Mouse (Mus musculus): ENCODE results near the gene Amigo2.
A peak's percentile ranks its signal among the peaks of the same experiment; 100 is the strongest.
"Not testable (repeated sequence)": the region's sequence is repeated elsewhere in the genome, so short reads cannot be mapped to it uniquely, and the experiment has no call there.

The Amigo2 gene

DNA sequence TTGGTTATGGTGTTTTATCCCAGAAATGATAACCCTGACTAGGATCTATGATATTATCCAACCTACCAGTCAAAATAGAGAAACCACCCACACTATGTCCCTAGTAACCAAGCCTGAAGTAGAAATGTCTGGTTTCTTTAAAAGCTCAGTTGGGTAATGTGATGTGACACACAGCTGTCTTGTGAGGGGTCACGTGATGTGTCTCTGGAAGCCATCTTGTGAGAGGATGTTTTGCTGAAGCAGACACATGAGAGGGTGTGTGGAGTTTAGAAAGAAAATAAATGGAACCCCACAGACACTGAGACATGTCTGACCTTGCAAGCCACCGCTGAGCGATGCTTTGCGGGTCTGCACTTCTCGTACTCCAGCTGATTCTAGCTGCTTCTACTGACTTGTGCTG, 30.2 kb downstream of the Amigo2 start:
- DNase-seq (ENCODE audit: low spot score in 2 of 2) = no peak

DNA sequence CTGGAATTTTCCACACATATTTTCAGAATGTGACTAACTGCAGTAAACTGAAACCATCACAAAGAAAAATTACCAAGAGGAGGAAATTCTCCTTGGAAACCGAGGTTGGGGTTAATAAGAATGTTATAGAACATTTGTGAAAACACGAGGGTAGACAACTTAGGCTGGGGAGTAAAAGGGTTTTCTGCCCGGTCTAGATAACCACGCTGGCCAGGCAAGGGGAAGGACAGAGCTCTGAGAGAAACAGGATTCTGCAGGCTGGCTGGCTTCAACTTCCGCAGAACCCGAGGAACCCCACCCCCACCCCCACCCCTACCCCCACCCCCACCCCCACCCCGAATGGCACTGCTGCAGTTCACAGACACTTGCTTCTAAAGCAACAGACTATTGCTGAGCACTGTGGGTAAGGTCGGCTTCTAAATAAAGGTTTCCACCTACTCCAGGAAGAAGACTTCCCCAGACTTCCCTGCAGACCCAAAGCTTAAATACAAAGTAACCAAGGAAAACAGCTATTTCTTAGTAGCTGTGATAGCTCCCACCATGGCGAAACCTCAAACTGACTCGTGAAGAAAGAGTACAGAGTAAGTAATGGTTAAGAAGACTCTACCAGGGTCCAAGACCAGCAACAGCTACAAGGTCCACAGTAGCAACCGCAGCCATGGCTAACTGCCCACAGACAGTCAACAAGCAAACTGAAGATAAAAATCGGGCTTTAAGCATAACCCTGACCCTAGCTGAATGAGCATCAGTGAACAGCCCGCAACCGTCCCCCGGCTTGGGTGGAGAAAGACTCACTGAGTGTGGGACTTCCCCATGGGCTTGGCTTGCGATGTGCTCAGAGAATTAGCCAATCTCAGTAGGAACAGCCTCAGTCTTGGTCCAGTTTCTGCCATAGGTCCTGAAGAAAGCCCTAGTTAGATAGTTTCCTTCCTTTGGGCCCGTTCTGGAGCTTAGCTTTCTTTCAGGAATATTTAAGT, 34.3 kb downstream of the Amigo2 start:
- DNase-seq (ENCODE audit: low spot score in 2 of 2) = no peak

DNA sequence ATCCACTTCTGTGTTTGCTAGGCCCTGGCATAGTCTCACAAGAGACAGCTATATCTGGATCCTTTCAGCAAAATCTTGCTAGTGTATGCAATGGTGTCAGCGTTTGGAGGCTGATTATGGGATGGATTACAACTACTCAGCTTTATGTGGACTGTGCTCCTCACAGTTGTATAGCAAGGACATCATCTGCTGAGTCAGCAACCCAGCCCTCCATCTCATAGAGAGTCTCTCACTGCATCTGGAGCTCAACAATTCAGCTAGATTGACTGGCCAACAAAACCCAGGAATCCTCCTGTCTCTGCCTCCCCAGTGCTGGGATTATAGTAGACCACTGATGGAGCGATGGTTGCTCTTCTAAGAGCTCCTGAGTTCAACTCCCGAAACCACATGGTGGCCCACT, 37.3 kb downstream of the Amigo2 start:
- not testable (repeated sequence) for DNase-seq (ENCODE audit: low spot score in 2 of 2)

- DNase-seq (ENCODE audit: low spot score in 2 of 2) = no peak
Observed at GRCm38 (mm10) chr15:97206506-97206905, 40.6 kb downstream of the Amigo2 start.

DNA sequence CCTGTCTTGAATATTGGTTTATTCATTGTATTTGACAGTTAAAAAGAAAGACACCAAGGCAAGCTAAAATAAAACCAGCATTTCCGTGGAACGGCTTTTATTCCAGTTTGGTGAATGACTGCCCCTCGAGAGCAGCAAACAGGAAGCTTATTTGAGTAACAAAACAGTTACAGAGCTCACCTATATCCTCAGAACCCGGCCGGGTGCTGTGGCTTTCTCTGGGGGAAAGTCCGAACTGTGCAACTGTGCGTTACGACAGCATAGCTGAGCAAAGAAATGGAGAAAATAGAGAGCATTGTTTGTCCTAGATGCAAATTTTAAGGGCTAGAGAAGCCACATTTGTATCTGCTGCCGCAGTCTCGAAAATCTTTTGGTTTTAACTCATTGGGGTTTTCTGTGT, 41.3 kb downstream of the Amigo2 start:
- DNase-seq (ENCODE audit: low spot score in 2 of 2) = no peak

DNA sequence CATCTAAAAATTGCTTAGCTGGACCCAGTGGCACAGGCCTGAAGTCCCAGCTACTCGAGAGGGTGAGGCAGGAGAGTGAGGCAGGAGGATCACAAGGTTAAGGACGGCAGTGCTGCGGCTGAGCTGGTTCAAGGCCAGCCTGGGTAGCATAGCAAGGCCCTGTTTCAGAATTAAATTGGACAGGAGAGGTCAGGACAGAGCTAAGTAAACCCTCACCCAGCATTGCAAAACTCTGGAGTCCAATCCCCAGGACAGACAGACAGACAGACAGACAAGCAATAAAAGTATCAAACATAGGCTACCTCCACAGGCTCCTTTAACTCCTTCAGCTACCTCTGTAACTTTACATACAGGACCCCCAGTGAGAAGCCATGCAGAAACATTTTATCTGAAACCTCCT, 42.2 kb downstream of the Amigo2 start:
- DNase-seq (ENCODE audit: low spot score in 2 of 2) = no peak

GRCm38 (mm10) chr15:97196644-97197043, 50.4 kb downstream of the Amigo2 start:
- DNase-seq (ENCODE audit: low spot score in 2 of 2) = no peak

- peak; percentile 46 to 56 for DNase-seq (ENCODE audit: low spot score in 2 of 2)
Observed at GRCm38 (mm10) chr15:97195628-97196027, 51.5 kb downstream of the Amigo2 start.

Measured in right cerebral cortex, postnatal 10 days (tissue).